Mouse (Mus musculus): ENCODE data around the gene Vps41. TPM values are rescaled to one million over a fixed set of nuclear protein-coding genes. Genes with fewer than 3 reads are reported as not detected.

Vps41 gene
- polyA plus RNA-seq, 1 experiment = 10.3 TPM

- Histone ChIP-seq H3K36me3 (ENCODE audit: control insufficient read depth, insufficient read depth, low read length) (peaks cover 19% of the 10 kb centered on the region), H3K27me3 (ENCODE audit: control insufficient read depth, insufficient read depth, low read length) (no peaks in the 10 kb centered on the region), H3K4me1 (ENCODE audit: control insufficient read depth, insufficient read depth, insufficient read length, low read length) (0 out of 2 replicates have a peak, but pooled peaks cover 2% of the 10 kb centered on the region), H3K4me3 (ENCODE audit: low read depth, low read length) (no peak overlapping the region), H3K27ac (ENCODE audit: insufficient read depth, low read depth, low read length) (no peak overlapping the region)
- TF ChIP-seq POLR2A (IDR thresholded peaks at IDR 0.05; ENCODE audit: low read depth, low read length) (no peak), CTCF (IDR thresholded peaks at IDR 0.05; ENCODE audit: extremely low read depth, insufficient read length, insufficient replicate concordance, low read depth, low read length) (no peak)
- 75% methylated on average over 10 of the region's 10 CpGs for whole genome bisulfite sequencing
Observed at GRCm38 (mm10) chr13:18824420-18825123, 107.5 kb downstream of the Vps41 start.

DNA sequence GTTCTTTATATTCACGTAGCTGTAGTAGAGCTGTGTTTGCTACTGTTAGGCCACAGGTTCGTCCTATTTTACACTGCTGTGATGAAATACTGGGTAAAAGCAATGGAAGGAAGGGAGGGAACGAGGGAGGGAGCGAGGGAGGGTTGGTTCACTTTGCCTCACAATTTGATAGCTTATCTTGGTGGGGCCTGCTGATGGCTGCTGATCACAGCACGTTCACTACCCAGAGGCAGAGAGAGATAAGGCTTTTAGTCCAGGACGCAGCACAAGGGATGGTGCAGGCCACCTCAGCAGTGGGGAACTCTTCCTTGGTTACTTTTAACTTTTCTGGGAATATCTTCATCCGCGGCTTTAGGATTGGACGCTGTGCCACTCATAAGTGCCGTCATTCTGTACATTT is 109.9 kb downstream of the Vps41 start:
- no peak for TF ChIP-seq CTCF (IDR thresholded peaks at IDR 0.05; ENCODE audit: extremely low read depth, insufficient read length, insufficient replicate concordance, low read depth, low read length)
- TF ChIP-seq POLR2A (IDR thresholded peaks at IDR 0.05; ENCODE audit: low read depth, low read length) = no peak
- no peak overlapping the region for H3K27ac ChIP-seq (ENCODE audit: insufficient read depth, low read depth, low read length)
- H3K27me3 ChIP-seq (ENCODE audit: control insufficient read depth, insufficient read depth, low read length) = no peaks in the 10 kb centered on the region
- 85% methylated on average over 10 of the region's 10 CpGs for WGBS
- no peaks in the 10 kb centered on the region for H3K4me1 ChIP-seq (ENCODE audit: control insufficient read depth, insufficient read depth, insufficient read length, low read length)
- peaks cover 23% of the 10 kb centered on the region for H3K36me3 ChIP-seq (ENCODE audit: control insufficient read depth, insufficient read depth, low read length)
- H3K4me3 ChIP-seq (ENCODE audit: low read depth, low read length) = no peak overlapping the region

DNA sequence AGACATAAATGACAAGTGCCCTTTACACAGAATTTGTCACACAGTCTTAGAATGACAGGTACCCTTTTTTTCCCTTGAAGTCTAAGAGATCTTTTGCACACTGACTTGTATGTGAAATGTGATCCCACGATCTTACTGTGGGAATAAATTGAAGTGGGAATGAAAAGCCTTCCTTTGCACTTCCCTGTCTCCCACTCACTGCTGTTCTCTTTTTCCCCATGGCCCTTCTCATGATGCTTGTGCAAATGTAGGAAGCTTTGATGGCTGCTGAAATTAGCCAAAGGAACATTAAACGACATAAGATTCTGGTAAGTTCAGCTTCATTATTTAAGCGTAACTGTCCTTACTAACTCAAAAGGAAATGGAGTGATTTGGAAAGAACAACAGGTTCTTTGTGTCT is 113.4 kb downstream of the Vps41 start:
- Histone ChIP-seq H3K27me3 (ENCODE audit: control insufficient read depth, insufficient read depth, low read length) (no peaks in the 10 kb centered on the region), H3K36me3 (ENCODE audit: control insufficient read depth, insufficient read depth, low read length) (peaks cover 20% of the 10 kb centered on the region), H3K4me1 (ENCODE audit: control insufficient read depth, insufficient read depth, insufficient read length, low read length) (no peaks in the 10 kb centered on the region), H3K4me3 (ENCODE audit: low read depth, low read length) (no peak overlapping the region), H3K27ac (ENCODE audit: insufficient read depth, low read depth, low read length) (no peak overlapping the region)
- TF ChIP-seq POLR2A (IDR thresholded peaks at IDR 0.05; ENCODE audit: low read depth, low read length) = no peak
- TF ChIP-seq CTCF (IDR thresholded peaks at IDR 0.05; ENCODE audit: extremely low read depth, insufficient read length, insufficient replicate concordance, low read depth, low read length) = no peak
- 91% methylated on average over 3 of the region's 3 CpGs for WGBS

GRCm38 (mm10) chr13:18839231-18839630 is 122.1 kb downstream of the Vps41 start:
- H3K27me3 ChIP-seq (ENCODE audit: control insufficient read depth, insufficient read depth, low read length) = no peaks in the 10 kb centered on the region
- WGBS = 90% methylated on average over 4 of the region's 4 CpGs
- H3K4me3 ChIP-seq (ENCODE audit: low read depth, low read length) = no peak overlapping the region
- H3K27ac ChIP-seq (ENCODE audit: insufficient read depth, low read depth, low read length) = no peak overlapping the region
- H3K4me1 ChIP-seq (ENCODE audit: control insufficient read depth, insufficient read depth, insufficient read length, low read length) = no peaks in the 10 kb centered on the region
- H3K36me3 ChIP-seq (ENCODE audit: control insufficient read depth, insufficient read depth, low read length) = peaks cover 13% of the 10 kb centered on the region; the same call in 1 of the 2 replicates
- TF ChIP-seq POLR2A (IDR thresholded peaks at IDR 0.05; ENCODE audit: low read depth, low read length) (no peak), CTCF (IDR thresholded peaks at IDR 0.05; ENCODE audit: extremely low read depth, insufficient read length, insufficient replicate concordance, low read depth, low read length) (no peak)

DNA sequence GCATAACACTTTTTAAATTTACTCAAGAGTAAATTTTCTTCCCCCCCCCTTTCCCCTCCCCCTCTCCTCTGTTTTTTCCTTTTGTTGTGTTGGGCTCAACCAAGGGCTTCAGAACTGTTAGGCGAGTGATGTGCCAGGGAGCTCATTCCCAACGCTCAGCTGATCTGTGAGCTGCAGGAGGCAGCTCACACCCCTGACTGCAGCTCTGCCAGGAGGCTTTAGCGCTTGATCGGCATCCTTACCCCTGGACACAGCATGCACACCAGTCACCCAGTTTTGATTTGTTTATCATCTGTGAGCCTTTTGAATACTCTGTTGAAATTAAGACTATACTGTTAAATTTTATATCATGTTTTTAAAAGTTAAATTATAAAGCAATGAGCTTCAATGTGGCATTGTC is 123.3 kb downstream of the Vps41 start:
- no peak overlapping the region for H3K4me3 ChIP-seq (ENCODE audit: low read depth, low read length)
- no peak overlapping the region for H3K27ac ChIP-seq (ENCODE audit: insufficient read depth, low read depth, low read length)
- 87% methylated on average over 4 of the region's 4 CpGs for WGBS
- H3K36me3 ChIP-seq (ENCODE audit: control insufficient read depth, insufficient read depth, low read length) = peaks cover 13% of the 10 kb centered on the region; the same call in 1 of the 2 replicates
- H3K27me3 ChIP-seq (ENCODE audit: control insufficient read depth, insufficient read depth, low read length) = no peaks in the 10 kb centered on the region
- H3K4me1 ChIP-seq (ENCODE audit: control insufficient read depth, insufficient read depth, insufficient read length, low read length) = no peaks in the 10 kb centered on the region
- TF ChIP-seq CTCF (IDR thresholded peaks at IDR 0.05; ENCODE audit: extremely low read depth, insufficient read length, insufficient replicate concordance, low read depth, low read length) (no peak), POLR2A (IDR thresholded peaks at IDR 0.05; ENCODE audit: low read depth, low read length) (no peak)

DNA sequence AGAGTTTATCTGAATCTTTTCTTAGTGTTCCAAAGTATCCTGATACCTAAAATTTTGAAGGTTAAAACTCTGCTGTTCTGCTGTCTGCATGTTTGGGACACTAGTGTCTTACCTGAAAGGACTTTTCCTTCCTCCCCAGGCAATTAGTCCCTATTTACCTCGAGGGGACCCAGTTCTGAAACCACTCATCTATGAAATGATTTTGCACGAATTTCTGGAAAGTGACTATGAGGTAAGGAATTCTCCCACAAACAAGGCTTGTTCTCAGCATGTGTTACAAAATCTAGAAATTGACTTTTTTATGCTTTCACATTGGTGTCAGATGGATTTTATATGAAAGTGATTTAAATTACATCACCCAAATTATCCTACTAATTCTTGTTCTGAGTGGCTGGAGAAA is 123.9 kb downstream of the Vps41 start:
- no peak overlapping the region for H3K27ac ChIP-seq (ENCODE audit: insufficient read depth, low read depth, low read length)
- H3K27me3 ChIP-seq (ENCODE audit: control insufficient read depth, insufficient read depth, low read length) = no peaks in the 10 kb centered on the region
- H3K36me3 ChIP-seq (ENCODE audit: control insufficient read depth, insufficient read depth, low read length) = peaks cover 15% of the 10 kb centered on the region
- 66% methylated on average over 2 of the region's 2 CpGs for WGBS
- no peak overlapping the region for H3K4me3 ChIP-seq (ENCODE audit: low read depth, low read length)
- no peaks in the 10 kb centered on the region for H3K4me1 ChIP-seq (ENCODE audit: control insufficient read depth, insufficient read depth, insufficient read length, low read length)
- TF ChIP-seq CTCF (IDR thresholded peaks at IDR 0.05; ENCODE audit: extremely low read depth, insufficient read length, insufficient replicate concordance, low read depth, low read length) (no peak), POLR2A (IDR thresholded peaks at IDR 0.05; ENCODE audit: low read depth, low read length) (no peak)

- no peaks in the 10 kb centered on the region for H3K4me1 ChIP-seq (ENCODE audit: control insufficient read depth, insufficient read depth, insufficient read length, low read length)
- H3K27ac ChIP-seq (ENCODE audit: insufficient read depth, low read depth, low read length) = no peak overlapping the region
- H3K36me3 ChIP-seq (ENCODE audit: control insufficient read depth, insufficient read depth, low read length) = peaks cover 19% of the 10 kb centered on the region
- no peaks in the 10 kb centered on the region for H3K27me3 ChIP-seq (ENCODE audit: control insufficient read depth, insufficient read depth, low read length)
- no peak overlapping the region for H3K4me3 ChIP-seq (ENCODE audit: low read depth, low read length)
- TF ChIP-seq POLR2A (IDR thresholded peaks at IDR 0.05; ENCODE audit: low read depth, low read length) = no peak
- TF ChIP-seq CTCF (IDR thresholded peaks at IDR 0.05; ENCODE audit: extremely low read depth, insufficient read length, insufficient replicate concordance, low read depth, low read length) = no peak
- 93% methylated on average over 6 of the region's 6 CpGs for WGBS
Observed at GRCm38 (mm10) chr13:18841752-18842282, 124.7 kb downstream of the Vps41 start.

Data from small intestine, adult 2 months (tissue).